Mouse (Mus musculus): ENCODE data around the gene Tns1. TPM values are rescaled to one million over a fixed set of nuclear protein-coding genes. Genes with fewer than 3 reads are reported as not detected.

Tns1 gene
- polyA plus RNA-seq, 1 experiment from 2014 or later, result 15.5 TPM

- DNase-seq (ENCODE audit: low spot score) (no peak), ATAC-seq (ENCODE audit: low FRiP score) (no peak)
- no peak overlapping the region for H3K4me2 ChIP-seq (replicated peaks)
- H3K36me3 ChIP-seq (replicated peaks; ENCODE audit: control insufficient read depth, insufficient read depth), result no peaks in the 10 kb centered on the region
- no peaks in the 10 kb centered on the region for H3K4me1 ChIP-seq (replicated peaks; ENCODE audit: control insufficient read depth, insufficient read depth, low read length)
- no peaks in the 10 kb centered on the region for H3K27me3 ChIP-seq (ENCODE audit: control insufficient read depth, insufficient read depth, low read length)
- 94% methylated on average over 3 of the region's 3 CpGs for whole genome bisulfite sequencing
- H3K9me3 ChIP-seq (ENCODE audit: control insufficient read depth, low read length), result no peaks in the 10 kb centered on the region
- no peak overlapping the region for H3K4me3 ChIP-seq (replicated peaks; ENCODE audit: low read length)
- H3K9ac ChIP-seq, result no peak overlapping the region
- no peak overlapping the region for H3K27ac ChIP-seq
Observed at GRCm38 (mm10) chr1:73990024-73990423, 134.2 kb downstream of the Tns1 start.

GRCm38 (mm10) chr1:73987705-73988201 lies 136.5 kb downstream of the Tns1 start:
- Histone ChIP-seq H3K4me1 (replicated peaks; ENCODE audit: control insufficient read depth, insufficient read depth, low read length) (no peaks in the 10 kb centered on the region), H3K27ac (no peak overlapping the region), H3K4me3 (replicated peaks; ENCODE audit: low read length) (no peak overlapping the region), H3K36me3 (replicated peaks; ENCODE audit: control insufficient read depth, insufficient read depth) (0 out of 2 replicates have a peak, but pooled peaks cover 2% of the 10 kb centered on the region), H3K27me3 (ENCODE audit: control insufficient read depth, insufficient read depth, low read length) (no peaks in the 10 kb centered on the region), H3K9me3 (ENCODE audit: control insufficient read depth, low read length) (no peaks in the 10 kb centered on the region), H3K9ac (no peak overlapping the region), H3K4me2 (replicated peaks) (no peak overlapping the region)
- 66% methylated on average over 6 of the region's 9 CpGs for WGBS
- ATAC-seq (ENCODE audit: low FRiP score) (no peak), DNase-seq (ENCODE audit: low spot score) (no peak)

GRCm38 (mm10) chr1:73986268-73987045 lies 137.8 kb downstream of the Tns1 start:
- ATAC-seq (ENCODE audit: low FRiP score) (no peak), DNase-seq (ENCODE audit: low spot score) (peak; percentile 86)
- H3K9ac ChIP-seq, result no peak overlapping the region
- H3K4me3 ChIP-seq (replicated peaks; ENCODE audit: low read length), result no peak overlapping the region
- 0 out of 2 replicates have a peak, but pooled peaks cover 2% of the 10 kb centered on the region for H3K36me3 ChIP-seq (replicated peaks; ENCODE audit: control insufficient read depth, insufficient read depth)
- H3K4me1 ChIP-seq (replicated peaks; ENCODE audit: control insufficient read depth, insufficient read depth, low read length), result no peaks in the 10 kb centered on the region
- no peak overlapping the region for H3K4me2 ChIP-seq (replicated peaks)
- 45% methylated on average over 6 of the region's 6 CpGs for WGBS
- H3K9me3 ChIP-seq (ENCODE audit: control insufficient read depth, low read length), result no peaks in the 10 kb centered on the region
- no peaks in the 10 kb centered on the region for H3K27me3 ChIP-seq (ENCODE audit: control insufficient read depth, insufficient read depth, low read length)
- H3K27ac ChIP-seq, result no peak overlapping the region

- no peak overlapping the region for H3K4me2 ChIP-seq (replicated peaks)
- no peak overlapping the region for H3K4me3 ChIP-seq (replicated peaks; ENCODE audit: low read length)
- ATAC-seq (ENCODE audit: low FRiP score), result no peak
- no peak overlapping the region for H3K9ac ChIP-seq
- no peaks in the 10 kb centered on the region for H3K4me1 ChIP-seq (replicated peaks; ENCODE audit: control insufficient read depth, insufficient read depth, low read length)
- 0 out of 2 replicates have a peak, but pooled peaks cover 2% of the 10 kb centered on the region for H3K36me3 ChIP-seq (replicated peaks; ENCODE audit: control insufficient read depth, insufficient read depth)
- no peak overlapping the region for H3K27ac ChIP-seq
- WGBS, result 85% methylated on average over 4 of the region's 4 CpGs
- H3K27me3 ChIP-seq (ENCODE audit: control insufficient read depth, insufficient read depth, low read length), result no peaks in the 10 kb centered on the region
- no peaks in the 10 kb centered on the region for H3K9me3 ChIP-seq (ENCODE audit: control insufficient read depth, low read length)
- DNase-seq (ENCODE audit: low spot score), result no peak
Observed at GRCm38 (mm10) chr1:73985611-73986010, 138.6 kb downstream of the Tns1 start.

GRCm38 (mm10) chr1:73979214-73979613 lies 145.0 kb downstream of the Tns1 start:
- no peak overlapping the region for H3K27ac ChIP-seq
- H3K4me3 ChIP-seq (replicated peaks; ENCODE audit: low read length), result no peak overlapping the region
- no peaks in the 10 kb centered on the region for H3K9me3 ChIP-seq (ENCODE audit: control insufficient read depth, low read length)
- H3K9ac ChIP-seq, result no peak overlapping the region
- 0 out of 2 replicates have a peak, but pooled peaks cover 3% of the 10 kb centered on the region for H3K4me1 ChIP-seq (replicated peaks; ENCODE audit: control insufficient read depth, insufficient read depth, low read length)
- WGBS, result 53% methylated on average over 3 of the region's 3 CpGs
- H3K27me3 ChIP-seq (ENCODE audit: control insufficient read depth, insufficient read depth, low read length), result no peaks in the 10 kb centered on the region
- H3K4me2 ChIP-seq (replicated peaks), result no peak overlapping the region
- ATAC-seq (ENCODE audit: low FRiP score) (peak; percentile 71; the same call in 1 of the 2 replicates), DNase-seq (ENCODE audit: low spot score) (no peak)
- H3K36me3 ChIP-seq (replicated peaks; ENCODE audit: control insufficient read depth, insufficient read depth), result no peaks in the 10 kb centered on the region

GRCm38 (mm10) chr1:73978576-73978975 lies 145.7 kb downstream of the Tns1 start:
- H3K4me2 ChIP-seq (replicated peaks), result no peak overlapping the region
- ATAC-seq (ENCODE audit: low FRiP score) (no peak), DNase-seq (ENCODE audit: low spot score) (no peak)
- no peak overlapping the region for H3K27ac ChIP-seq
- no peaks in the 10 kb centered on the region for H3K9me3 ChIP-seq (ENCODE audit: control insufficient read depth, low read length)
- no peaks in the 10 kb centered on the region for H3K36me3 ChIP-seq (replicated peaks; ENCODE audit: control insufficient read depth, insufficient read depth)
- H3K4me1 ChIP-seq (replicated peaks; ENCODE audit: control insufficient read depth, insufficient read depth, low read length), result 0 out of 2 replicates have a peak, but pooled peaks cover 3% of the 10 kb centered on the region
- no peak overlapping the region for H3K9ac ChIP-seq
- 100% methylated on average over 1 of the region's 1 CpGs for WGBS
- H3K27me3 ChIP-seq (ENCODE audit: control insufficient read depth, insufficient read depth, low read length), result no peaks in the 10 kb centered on the region
- H3K4me3 ChIP-seq (replicated peaks; ENCODE audit: low read length), result no peak overlapping the region

- Histone ChIP-seq H3K27ac (no peak overlapping the region), H3K4me1 (replicated peaks; ENCODE audit: control insufficient read depth, insufficient read depth, low read length) (peaks cover 7% of the 10 kb centered on the region; the same call in 1 of the 2 replicates), H3K9ac (no peak overlapping the region), H3K27me3 (ENCODE audit: control insufficient read depth, insufficient read depth, low read length) (no peaks in the 10 kb centered on the region), H3K4me2 (replicated peaks) (no peak overlapping the region), H3K36me3 (replicated peaks; ENCODE audit: control insufficient read depth, insufficient read depth) (no peaks in the 10 kb centered on the region), H3K9me3 (ENCODE audit: control insufficient read depth, low read length) (no peaks in the 10 kb centered on the region), H3K4me3 (replicated peaks; ENCODE audit: low read length) (no peak overlapping the region)
- DNase-seq (ENCODE audit: low spot score), result no peak
- WGBS, result 75% methylated on average over 9 of the region's 9 CpGs
- ATAC-seq (ENCODE audit: low FRiP score), result no peak
Observed at GRCm38 (mm10) chr1:73973992-73974391, 150.3 kb downstream of the Tns1 start.

- WGBS, result 51% methylated on average over 5 of the region's 5 CpGs
- no peaks in the 10 kb centered on the region for H3K27me3 ChIP-seq (ENCODE audit: control insufficient read depth, insufficient read depth, low read length)
- H3K9me3 ChIP-seq (ENCODE audit: control insufficient read depth, low read length), result no peaks in the 10 kb centered on the region
- DNase-seq (ENCODE audit: low spot score) (no peak), ATAC-seq (ENCODE audit: low FRiP score) (no peak)
- no peak overlapping the region for H3K9ac ChIP-seq
- H3K27ac ChIP-seq, result no peak overlapping the region
- H3K4me3 ChIP-seq (replicated peaks; ENCODE audit: low read length), result no peak overlapping the region
- no peaks in the 10 kb centered on the region for H3K36me3 ChIP-seq (replicated peaks; ENCODE audit: control insufficient read depth, insufficient read depth)
- no peak overlapping the region for H3K4me2 ChIP-seq (replicated peaks)
- peaks cover 16% of the 10 kb centered on the region for H3K4me1 ChIP-seq (replicated peaks; ENCODE audit: control insufficient read depth, insufficient read depth, low read length)
Observed at GRCm38 (mm10) chr1:73972726-73973125, 151.5 kb downstream of the Tns1 start.

- peaks cover 16% of the 10 kb centered on the region for H3K4me1 ChIP-seq (replicated peaks; ENCODE audit: control insufficient read depth, insufficient read depth, low read length)
- no peaks in the 10 kb centered on the region for H3K36me3 ChIP-seq (replicated peaks; ENCODE audit: control insufficient read depth, insufficient read depth)
- H3K4me3 ChIP-seq (replicated peaks; ENCODE audit: low read length), result no peak overlapping the region
- H3K27ac ChIP-seq, result no peak overlapping the region
- H3K27me3 ChIP-seq (ENCODE audit: control insufficient read depth, insufficient read depth, low read length), result no peaks in the 10 kb centered on the region
- H3K4me2 ChIP-seq (replicated peaks), result no peak overlapping the region
- ATAC-seq (ENCODE audit: low FRiP score), result no peak
- no peaks in the 10 kb centered on the region for H3K9me3 ChIP-seq (ENCODE audit: control insufficient read depth, low read length)
- H3K9ac ChIP-seq, result no peak overlapping the region
- 43% methylated on average over 5 of the region's 5 CpGs for WGBS
- no peak for DNase-seq (ENCODE audit: low spot score)
Observed at GRCm38 (mm10) chr1:73970161-73970730, 154.0 kb downstream of the Tns1 start.
